In the genomic region with DNA sequence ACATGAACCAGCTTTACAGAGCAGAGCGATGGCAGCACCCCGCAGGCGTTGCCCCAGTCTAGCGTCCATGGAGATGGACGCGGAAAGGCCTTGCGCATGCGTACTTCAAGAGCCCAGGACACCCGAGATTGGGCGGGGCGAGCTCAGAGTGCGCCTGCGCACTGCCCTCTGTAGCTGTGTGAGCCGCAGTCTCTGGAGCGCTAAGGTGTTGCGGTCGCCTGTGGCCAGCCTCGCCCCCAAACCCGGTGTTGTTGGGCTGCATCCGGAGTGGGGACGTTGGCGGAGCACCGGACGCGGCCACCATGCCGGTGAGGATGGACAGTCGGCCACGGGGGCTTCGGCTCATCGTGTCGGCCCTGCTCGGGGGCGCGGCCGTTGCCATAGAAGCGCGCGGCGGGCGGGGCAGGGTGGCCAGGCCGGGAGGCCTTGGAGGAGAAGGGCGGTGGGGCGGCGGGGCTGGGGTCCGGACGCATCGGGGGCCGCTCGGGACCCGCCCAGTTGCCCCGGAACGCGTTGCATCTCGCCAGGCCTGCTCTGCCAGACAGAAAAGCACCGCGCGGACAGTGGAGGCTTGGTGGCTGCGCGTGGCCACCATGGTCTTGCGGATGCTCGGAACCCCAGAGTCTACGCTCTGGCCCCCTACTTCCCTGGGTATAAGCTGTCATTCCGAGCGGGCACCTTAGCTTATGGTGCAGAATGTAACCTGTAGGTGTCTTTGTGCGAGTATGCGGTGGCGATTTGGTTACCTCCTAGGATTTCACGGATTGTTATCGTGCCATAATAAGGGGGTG, we compare ENCODE assay signal across 8 mouse cellular contexts. TPM values are rescaled to one million over a fixed set of nuclear protein-coding genes. Genes with fewer than 3 reads are reported as not detected.
DNase-seq lines count a peak whose midpoint lies in the region; ATAC-seq and TF ChIP-seq lines count a peak whose summit lies in the region.

A gene (plus strand): TSS at position 156 of the 791 bp plus-strand sequence.

- no peak for TF ChIP-seq RAD21 in CH12.LX (IDR thresholded peaks at IDR 0.05; ENCODE audit: low read depth, low read length)

- peaks cover 2 to 17% of the 10 kb centered on the region in 2 experiments; a peak in 2 of 4 replicates for H3K4me1 ChIP-seq in CH12.LX (ENCODE audit: control insufficient read depth in 1 of 2, insufficient read depth in 2 of 2)
- no peaks in the 10 kb centered on the region for H3K4me1 ChIP-seq in forebrain, embryonic 11.5 days (replicated peaks; ENCODE audit: control insufficient read depth, insufficient read depth, low read length)
- peaks cover 6% of the 10 kb centered on the region for H3K4me1 ChIP-seq in heart, embryonic 16.5 days (ENCODE audit: control insufficient read depth, insufficient read depth, low read length)
- peaks cover 20% of the 10 kb centered on the region for H3K4me1 ChIP-seq in liver, embryonic 15.5 days (replicated peaks)
- H3K4me1 ChIP-seq in neural tube, embryonic 12.5 days, result peaks cover 17% of the 10 kb centered on the region

- TF ChIP-seq CTCF in CH12.LX (conservative IDR thresholded peaks at IDR 0.05 in 1 of 2, IDR thresholded peaks at IDR 0.05 in 1 of 2; ENCODE audit: low read depth in 2 of 2, low read length in 2 of 2), result no peak

- H3K4me2 ChIP-seq in CH12.LX (ENCODE audit: insufficient read depth, low read depth, poor library complexity, severe bottlenecking), result peak within 1 kb of the TSS; percentile 67
- peak within 1 kb of the TSS; percentile 86 for H3K4me2 ChIP-seq in forebrain, embryonic 11.5 days (ENCODE audit: low read depth, low read length, severe bottlenecking)
- peak within 1 kb of the TSS; percentile 83 for H3K4me2 ChIP-seq in heart, embryonic 16.5 days (ENCODE audit: low read depth, low read length)
- H3K4me2 ChIP-seq in liver, embryonic 15.5 days, result peak within 1 kb of the TSS; percentile 94
- H3K4me2 ChIP-seq in neural tube, embryonic 12.5 days (replicated peaks), result peak within 1 kb of the TSS; percentile 67

- TF ChIP-seq POLR2A in CH12.LX (IDR thresholded peaks at IDR 0.05; ENCODE audit: low read depth, low read length), result peak; percentile 85

- no peak within 1 kb of the TSS for H3K27ac ChIP-seq in CH12.LX (ENCODE audit: insufficient read depth, low read depth)
- H3K27ac ChIP-seq in forebrain, embryonic 11.5 days (ENCODE audit: low read depth, low read length), result peak within 1 kb of the TSS; percentile 59; the same call in 1 of the 2 replicates
- H3K27ac ChIP-seq in heart, embryonic 16.5 days (ENCODE audit: low read length), result peak within 1 kb of the TSS; percentile 33; the same call in 1 of the 2 replicates
- H3K27ac ChIP-seq in liver, embryonic 15.5 days (replicated peaks), result peak within 1 kb of the TSS; percentile 49
- H3K27ac ChIP-seq in neural tube, embryonic 12.5 days, result peak within 1 kb of the TSS; percentile 42; the same call in 1 of the 2 replicates

- no peaks in the 10 kb centered on the region for H3K27me3 ChIP-seq in CH12.LX (replicated peaks)
- H3K27me3 ChIP-seq in forebrain, embryonic 11.5 days (ENCODE audit: control insufficient read depth, insufficient read depth, low read length), result no peaks in the 10 kb centered on the region
- no peaks in the 10 kb centered on the region for H3K27me3 ChIP-seq in heart, embryonic 16.5 days (ENCODE audit: control insufficient read depth, insufficient read depth, low read length)
- H3K27me3 ChIP-seq in liver, embryonic 15.5 days, result no peaks in the 10 kb centered on the region
- H3K27me3 ChIP-seq in neural tube, embryonic 12.5 days (replicated peaks), result no peaks in the 10 kb centered on the region

- peak within 1 kb of the TSS; percentile 68 to 97 (median 74) for H3K4me3 ChIP-seq in CH12.LX (replicated peaks in 1 of 3; ENCODE audit: low read depth in 2 of 3, low read length in 2 of 3, poor library complexity in 1 of 3)
- H3K4me3 ChIP-seq in forebrain, embryonic 11.5 days (ENCODE audit: low read depth, low read length), result peak within 1 kb of the TSS; percentile 88
- peak within 1 kb of the TSS; percentile 75 for H3K4me3 ChIP-seq in heart, embryonic 16.5 days (ENCODE audit: low read length)
- peak within 1 kb of the TSS; percentile 81 for H3K4me3 ChIP-seq in liver, embryonic 15.5 days (replicated peaks)
- H3K4me3 ChIP-seq in neural tube, embryonic 12.5 days, result peak within 1 kb of the TSS; percentile 95

- peaks cover 0 to 5% of the 10 kb centered on the region in 2 experiments for H3K36me3 ChIP-seq in CH12.LX (replicated peaks in 1 of 2; ENCODE audit: control insufficient read depth in 1 of 2, insufficient read depth in 1 of 2, low read length in 1 of 2)
- no peaks in the 10 kb centered on the region for H3K36me3 ChIP-seq in forebrain, embryonic 11.5 days (ENCODE audit: control insufficient read depth, insufficient read depth, low read length)
- H3K36me3 ChIP-seq in heart, embryonic 16.5 days (ENCODE audit: control insufficient read depth, insufficient read depth), result no peaks in the 10 kb centered on the region
- H3K36me3 ChIP-seq in liver, embryonic 15.5 days (replicated peaks), result no peaks in the 10 kb centered on the region
- peaks cover 10% of the 10 kb centered on the region; the same call in 1 of the 2 replicates for H3K36me3 ChIP-seq in neural tube, embryonic 12.5 days

- in situ Hi-C loops in CH12.LX (cut with MboI; ENCODE audit: low pct_ligation_motif_present, low pct_unique_long_range_greater_than_20kb, low sequenced_read_pairs), result loop anchor here (10.0 kb wide), 1 partner anchor 467 kb away; no protein-coding TSS in a partner anchor

- no peak for TF ChIP-seq EP300 in CH12.LX (IDR thresholded peaks at IDR 0.05; ENCODE audit: low read length)

- ATAC-seq in forebrain, embryonic 11.5 days (replicated peaks; ENCODE audit: low FRiP score), result peak; percentile 98
- ATAC-seq in heart, embryonic 16.5 days (replicated peaks; ENCODE audit: extremely low read depth, insufficient read depth, low FRiP score), result peak; percentile 93
- peak; percentile 98 for ATAC-seq in liver, embryonic 15.5 days (ENCODE audit: insufficient read depth)
- peak; percentile 96 for ATAC-seq in neural tube, embryonic 12.5 days (ENCODE audit: low FRiP score, low read depth)

- WGBS in forebrain, embryonic 11.5 days, result under 1% methylated on average over 68 of the region's 69 CpGs
- under 1% methylated on average over 68 of the region's 69 CpGs for WGBS in heart, embryonic 16.5 days
- WGBS in liver, embryonic 15.5 days (ENCODE audit: insufficient replicate concordance), result 1% methylated on average over 69 of the region's 69 CpGs
- WGBS in neural tube, embryonic 12.5 days, result under 1% methylated on average over 68 of the region's 69 CpGs

- H3K9me3 ChIP-seq in CH12.LX (replicated peaks; ENCODE audit: low read length), result peaks cover 11% of the 10 kb centered on the region
- H3K9me3 ChIP-seq in forebrain, embryonic 11.5 days (ENCODE audit: control insufficient read depth, low read length), result no peaks in the 10 kb centered on the region
- peaks cover 7% of the 10 kb centered on the region; the same call in 1 of the 2 replicates for H3K9me3 ChIP-seq in heart, embryonic 16.5 days (replicated peaks; ENCODE audit: control insufficient read depth, low read length)
- no peaks in the 10 kb centered on the region for H3K9me3 ChIP-seq in liver, embryonic 15.5 days (replicated peaks)
- H3K9me3 ChIP-seq in neural tube, embryonic 12.5 days, result no peaks in the 10 kb centered on the region

- dilution Hi-C loops in CH12.LX (cut with MboI; ENCODE audit: extremely low pct_ligation_motif_present, extremely low pct_unique_long_range_greater_than_20kb, low sequenced_read_pairs), result no loop called here

- H3K79me2 ChIP-seq in CH12.LX (replicated peaks; ENCODE audit: control insufficient read depth, extremely low read depth, insufficient read depth, poor library complexity, severe bottlenecking), result no peaks in the 10 kb centered on the region

- H3K9ac ChIP-seq in CH12.LX (ENCODE audit: insufficient read depth, low read depth), result peak within 1 kb of the TSS; percentile 70
- peak within 1 kb of the TSS; percentile 87 for H3K9ac ChIP-seq in forebrain, embryonic 11.5 days (ENCODE audit: low read length)
- peak within 1 kb of the TSS; percentile 79 for H3K9ac ChIP-seq in heart, embryonic 16.5 days (ENCODE audit: low read length)
- H3K9ac ChIP-seq in liver, embryonic 15.5 days, result peak within 1 kb of the TSS; percentile 68
- H3K9ac ChIP-seq in neural tube, embryonic 12.5 days, result peak within 1 kb of the TSS; percentile 89

- peak; percentile 98 for DNase-seq in CH12.LX (ENCODE audit: extremely low read depth)
- DNase-seq in c-Kit-positive CD71-positive TER-119-negative erythroid progenitor cells, embryonic 14.5 days (ENCODE audit: low read depth), result peak; percentile 92
- DNase-seq in forebrain, embryonic 11.5 days (ENCODE audit: low spot score), result peak; percentile 97
- peak; percentile 95 to 97 for DNase-seq in kidney, postnatal 36 days
- peak; percentile 86 for DNase-seq in telencephalon, adult 2 months (ENCODE audit: low read depth, low spot score)

TF ChIP-seq in CH12.LX, 34 proteins besides CTCF, POLR2A, EP300 and RAD21 (continues in another document):
- TF ChIP-seq E2F4 (IDR thresholded peaks at IDR 0.05; ENCODE audit: insufficient replicate concordance, low read depth, low read length) (no peak), MAFK (IDR thresholded peaks at IDR 0.05; ENCODE audit: insufficient replicate concordance, low read length) (no peak), RCOR1 (conservative IDR thresholded peaks at IDR 0.05; ENCODE audit: low read depth, low read length) (no peak), NELFE (IDR thresholded peaks at IDR 0.05; ENCODE audit: low read depth, low read length) (peak; percentile 79), SIN3A (IDR thresholded peaks at IDR 0.05; ENCODE audit: low read length) (peak; percentile 90), POLR2AphosphoS2 (IDR thresholded peaks at IDR 0.05; ENCODE audit: low read depth, low read length) (no peak), USF1 (IDR thresholded peaks at IDR 0.05; ENCODE audit: low read depth, low read length) (no peak), TBP (conservative IDR thresholded peaks at IDR 0.05; ENCODE audit: low read depth, low read length) (0 out of 2 replicates have a peak, but pooled peaks have one; percentile 49), ETS1 (conservative IDR thresholded peaks at IDR 0.05; ENCODE audit: low read depth, low read length) (no peak), ZNF384 (IDR thresholded peaks at IDR 0.05; ENCODE audit: low read depth, low read length) (no peak), GABPA (IDR thresholded peaks at IDR 0.05; ENCODE audit: insufficient replicate concordance, low read depth, low read length) (no peak), NRF1 (IDR thresholded peaks at IDR 0.05; ENCODE audit: low read depth, low read length) (peak; percentile 98), KAT2A (IDR thresholded peaks at IDR 0.05; ENCODE audit: insufficient replicate concordance, low read length) (no peak)

RNA-seq across cellular contexts. Expression of the gene that starts here (rescaled TPM):
- 11.3 and 18.3 TPM in 2 replicates for total RNA-seq in CH12.LX (2012; rRNA removed)
- total RNA-seq in CH12.LX (2014; rRNA removed), result 7.7 and 8.9 TPM in 2 replicates
- polyA plus RNA-seq in CH12.LX (2012; ENCODE audit: insufficient read length, low read depth), result 26.5 and 27.9 TPM in 2 replicates
- 78.6 and 85.6 TPM in 2 replicates for polyA plus RNA-seq in forebrain, embryonic 11.5 days (2014; fragmentation: Nextera tagmentation; extraction: Ambion mirVana)
- polyA plus RNA-seq in heart, embryonic 16.5 days (2015; fragmentation: Nextera tagmentation; extraction: Ambion mirVana), result 38.3 and 38.9 TPM in 2 replicates
- 7.3 and 7.5 TPM in 2 replicates for polyA plus RNA-seq in liver, embryonic 15.5 days (2015; fragmentation: Nextera tagmentation; extraction: Ambion mirVana)
- 145 and 157 TPM in 2 replicates for polyA plus RNA-seq in neural tube, embryonic 12.5 days (2016; fragmentation: Nextera tagmentation; extraction: Ambion mirVana)
